In the genomic region with DNA sequence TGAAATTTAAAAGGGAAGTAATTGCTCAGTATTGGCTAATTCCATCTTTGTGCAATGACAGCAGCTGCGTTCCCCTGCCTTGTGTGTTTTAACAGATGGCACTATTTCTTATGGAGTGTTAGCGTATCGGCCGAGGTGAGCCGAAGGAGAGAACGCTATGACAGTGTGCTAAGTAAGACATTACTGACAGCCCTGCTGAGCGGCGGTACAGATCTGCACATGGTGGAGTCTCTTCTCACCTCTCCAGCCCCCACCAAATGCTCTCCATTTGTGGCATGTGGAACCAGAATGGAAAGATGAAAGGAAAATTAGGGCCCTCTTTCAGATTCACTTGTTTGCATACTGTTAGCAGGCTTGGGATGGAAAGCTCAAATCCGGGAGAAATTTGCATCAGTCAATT, we compare ENCODE assay signal across 15 mouse cellular contexts.
A peak's percentile ranks its signal among the peaks of the same experiment; 100 is the strongest.
DNase-seq lines count a peak whose midpoint lies in the region; ATAC-seq lines count a peak whose summit lies in the region.
"Had no signal": no experiment of that assay in that cellular context is flagged by ENCODE, and none has a peak within 500 bp of the region (broad histone marks: within the 10 kb centered on the region; RNA-seq: fewer than 3 reads in every experiment).

No protein-coding gene starts in this region.

- H3K4me2 ChIP-seq in forebrain, embryonic 14.5 days (ENCODE audit: low read length): no peak overlapping the region
- H3K4me2 ChIP-seq in forebrain, embryonic 11.5 days (ENCODE audit: low read depth, low read length, severe bottlenecking): no peak overlapping the region
- H3K4me2 ChIP-seq: embryonic facial prominence, embryonic 12.5 days; liver, embryonic 13.5 days had no signal

- WGBS in forebrain, embryonic 14.5 days: 66% methylated on average over 9 of the region's 9 CpGs
- 87% methylated on average over 9 of the region's 9 CpGs for WGBS in forebrain, embryonic 11.5 days

- H3K27me3 ChIP-seq in forebrain, embryonic 14.5 days (replicated peaks; ENCODE audit: control insufficient read depth, insufficient read depth, low read length): no peaks in the 10 kb centered on the region
- H3K27me3 ChIP-seq in forebrain, embryonic 11.5 days (ENCODE audit: control insufficient read depth, insufficient read depth, low read length): no peaks in the 10 kb centered on the region
- H3K27me3 ChIP-seq: embryonic facial prominence, embryonic 12.5 days; liver, embryonic 13.5 days had no signal

- peak; percentile 91 for DNase-seq in forebrain, embryonic 14.5 days (ENCODE audit: low spot score)
- no peak for DNase-seq in forebrain, embryonic 11.5 days (ENCODE audit: low spot score)
- peak; percentile 21 to 29 for DNase-seq in frontal cortex, postnatal 14 days (ENCODE audit: low spot score in 2 of 2)
- DNase-seq in layer of hippocampus, postnatal 36 days: peak; percentile 49 to 61
- DNase-seq in right cerebral cortex, postnatal 25 days: peak; percentile 8
- DNase-seq in heart, postnatal 10 days: no peak
- no peak for DNase-seq in adrenal gland, postnatal 25 days
- no peak for DNase-seq in liver
- DNase-seq: adrenal gland, adult 8-10 months; cerebellum, adult 18-20 months; kidney, postnatal 14 days; liver, embryonic 13.5 days had no signal

- no peak overlapping the region for H3K27ac ChIP-seq in forebrain, embryonic 14.5 days (ENCODE audit: low read depth, low read length)
- H3K27ac ChIP-seq in forebrain, embryonic 11.5 days (ENCODE audit: low read depth, low read length): no peak overlapping the region
- H3K27ac ChIP-seq: embryonic facial prominence, embryonic 12.5 days; liver, embryonic 13.5 days; stomach, postnatal 0 days had no signal

- H3K9me3 ChIP-seq in forebrain, embryonic 14.5 days (replicated peaks; ENCODE audit: control insufficient read depth, low read length): no peaks in the 10 kb centered on the region
- no peaks in the 10 kb centered on the region for H3K9me3 ChIP-seq in forebrain, embryonic 11.5 days (ENCODE audit: control insufficient read depth, low read length)
- H3K9me3 ChIP-seq: embryonic facial prominence, embryonic 12.5 days; liver, embryonic 13.5 days had no signal

- ATAC-seq in forebrain, embryonic 14.5 days: peak; percentile 98
- ATAC-seq in forebrain, embryonic 11.5 days (replicated peaks; ENCODE audit: low FRiP score): no peak
- ATAC-seq: inflammation-experienced regulatory T-cells, adult 6 months had no signal

- H3K4me3 ChIP-seq in forebrain, embryonic 14.5 days (ENCODE audit: low read depth, low read length): no peak overlapping the region
- H3K4me3 ChIP-seq in forebrain, embryonic 11.5 days (ENCODE audit: low read depth, low read length): no peak overlapping the region
- H3K4me3 ChIP-seq: embryonic facial prominence, embryonic 12.5 days; liver, embryonic 13.5 days had no signal

- peaks cover 6% of the 10 kb centered on the region; the same call in 1 of the 2 replicates for H3K4me1 ChIP-seq in forebrain, embryonic 14.5 days (ENCODE audit: control insufficient read depth, insufficient read depth, low read length)
- H3K4me1 ChIP-seq in forebrain, embryonic 11.5 days (replicated peaks; ENCODE audit: control insufficient read depth, insufficient read depth, low read length): no peaks in the 10 kb centered on the region
- H3K4me1 ChIP-seq: embryonic facial prominence, embryonic 12.5 days; liver, embryonic 13.5 days had no signal

- no peak overlapping the region for H3K9ac ChIP-seq in forebrain, embryonic 14.5 days (ENCODE audit: low read length)
- H3K9ac ChIP-seq in forebrain, embryonic 11.5 days (ENCODE audit: low read length): no peak overlapping the region
- H3K9ac ChIP-seq: embryonic facial prominence, embryonic 12.5 days; liver, embryonic 13.5 days had no signal

- intact Hi-C loops in heart, postnatal 10 days (cut with DNase I): no loop called here

- no peaks in the 10 kb centered on the region for H3K36me3 ChIP-seq in forebrain, embryonic 14.5 days (ENCODE audit: control insufficient read depth, insufficient read depth, low read length)
- H3K36me3 ChIP-seq in forebrain, embryonic 11.5 days (ENCODE audit: control insufficient read depth, insufficient read depth, low read length): no peaks in the 10 kb centered on the region
- H3K36me3 ChIP-seq: embryonic facial prominence, embryonic 12.5 days; liver, embryonic 13.5 days had no signal

Comparison
In these comparisons a context has a peak if more than half of its experiments do, and no peak if none do; other contexts are left out.
1. DNase-seq: peak in forebrain, embryonic 14.5 days (single experiment), frontal cortex, postnatal 14 days (2 of 2), layer of hippocampus, postnatal 36 days (2 of 2) and right cerebral cortex, postnatal 25 days (single experiment); none in forebrain, embryonic 11.5 days (single experiment), heart, postnatal 10 days (0 of 2), adrenal gland, postnatal 25 days (single experiment) and liver (single experiment).